Mouse (Mus musculus) stomach, embryonic 14.5 days (tissue): ENCODE results near the gene Wwox. TPM values are rescaled to one million over a fixed set of nuclear protein-coding genes. Genes with fewer than 3 reads are reported as not detected.

ENCODE experiments used
- ATAC-seq: fragments of 200-750 bp; cut with Nextera tagmentation; 2 replicates; pipeline ENCODE4 v1.8.0; 2017; ENCODE audit warnings: low read depth, moderate TSS enrichment; ENCODE audit not compliant: insufficient number of reproducible peaks, insufficient read depth, low FRiP score
- H3K27ac ChIP-seq: fragments of 300-500 bp; sonication (generic); 2 replicates; pipeline ENCODE4 v1.5.1; 2014; ENCODE audit warnings: mild to moderate bottlenecking, low read length, moderate library complexity, mixed read lengths
- H3K27me3 ChIP-seq: fragments of 300-500 bp; sonication (generic); 2 replicates; pipeline ENCODE4 v1.6.1; 2014; ENCODE audit warnings: low read length, control low read depth, mixed read lengths; ENCODE audit not compliant: control insufficient read depth, insufficient read depth
- H3K36me3 ChIP-seq: fragments of 300-500 bp; sonication (generic); 2 replicates; pipeline ENCODE4 v1.6.1; 2014; ENCODE audit warnings: mild to moderate bottlenecking, control low read depth, low read length, moderate library complexity, mixed read lengths; ENCODE audit not compliant: control insufficient read depth, insufficient read depth
- H3K4me1 ChIP-seq: fragments of 300-500 bp; sonication (generic); 2 replicates; pipeline ENCODE4 v1.6.1; 2014; ENCODE audit warnings: low read length, control low read depth, mixed read lengths; ENCODE audit not compliant: control insufficient read depth, insufficient read depth
- H3K4me2 ChIP-seq: fragments of 300-500 bp; sonication (generic); replicated peaks from 2 replicates; pipeline ENCODE4 v1.6.1; 2014; ENCODE audit warnings: low read depth, low read length, control low read depth
- H3K4me3 ChIP-seq: fragments of 300-500 bp; sonication (generic); 2 replicates; pipeline ENCODE4 v1.5.1; 2014; ENCODE audit warnings: low read depth, low read length, control low read depth
- H3K9ac ChIP-seq: fragments of 300-500 bp; sonication (generic); replicated peaks from 2 replicates; pipeline ENCODE4 v1.6.1; 2014; ENCODE audit warnings: low read depth, mild to moderate bottlenecking, control low read depth, low read length, moderate library complexity, mixed read lengths
- H3K9me3 ChIP-seq: fragments of 300-500 bp; sonication (generic); 2 replicates; pipeline ENCODE4 v1.6.1; 2016; ENCODE audit warnings: low read depth, low read length, control low read depth; ENCODE audit not compliant: control insufficient read depth
- WGBS: fragments of 180-500 bp; shearing (Covaris S2); extraction: QIAGEN DNeasy Blood & Tissue Kit; methylation state at CpG from one replicate; pipeline ENCODE4 v1.1.7; 2014; 5-methylcytosine and 5-hydroxymethylcytosine counted together
- polyA plus RNA-seq: library from polyadenylated mRNA; unstranded; fragments of >200 nt; fragmentation: Nextera tagmentation; extraction: Ambion mirVana; gene quantifications from 2 replicates; pipeline ENCODE4 v1.2.1, GENCODE M21; 2014

Wwox gene
- polyA plus RNA-seq, 1 experiment from 2014 or later, result 15.4 TPM

- WGBS, result 35% methylated on average over 12 of the region's 12 CpGs
- no peak overlapping the region for H3K4me2 ChIP-seq
- H3K27me3 ChIP-seq, result no peaks in the 10 kb centered on the region
- H3K4me3 ChIP-seq, result no peak overlapping the region
- ATAC-seq, result no peak
- no peaks in the 10 kb centered on the region for H3K36me3 ChIP-seq
- H3K27ac ChIP-seq, result no peak overlapping the region
- H3K4me1 ChIP-seq, result no peaks in the 10 kb centered on the region
- H3K9me3 ChIP-seq, result no peaks in the 10 kb centered on the region
- no peak overlapping the region for H3K9ac ChIP-seq
Measured at GRCm38 (mm10) chr8:114527648-114528221, 88.3 kb downstream of the Wwox start.

- Histone ChIP-seq H3K9me3 (no peaks in the 10 kb centered on the region), H3K36me3 (no peaks in the 10 kb centered on the region), H3K27ac (no peak overlapping the region), H3K4me3 (no peak overlapping the region), H3K4me2 (no peak overlapping the region), H3K9ac (no peak overlapping the region), H3K4me1 (no peaks in the 10 kb centered on the region), H3K27me3 (no peaks in the 10 kb centered on the region)
- ATAC-seq, result no peak
- WGBS, result 81% methylated on average over 10 of the region's 10 CpGs
Measured at GRCm38 (mm10) chr8:114529581-114529980, 90.1 kb downstream of the Wwox start.

- Histone ChIP-seq H3K9me3 (no peaks in the 10 kb centered on the region), H3K4me2 (no peak overlapping the region), H3K27ac (no peak overlapping the region), H3K9ac (no peak overlapping the region), H3K36me3 (no peaks in the 10 kb centered on the region), H3K27me3 (no peaks in the 10 kb centered on the region), H3K4me3 (no peak overlapping the region), H3K4me1 (no peaks in the 10 kb centered on the region)
- no peak for ATAC-seq
- WGBS, result 32% methylated on average over 6 of the region's 6 CpGs
Measured at GRCm38 (mm10) chr8:114536201-114536600, 96.7 kb downstream of the Wwox start.

- 17% methylated on average over 3 of the region's 3 CpGs for WGBS
- H3K36me3 ChIP-seq, result no peaks in the 10 kb centered on the region
- H3K27ac ChIP-seq, result no peak overlapping the region
- no peaks in the 10 kb centered on the region for H3K9me3 ChIP-seq
- no peaks in the 10 kb centered on the region for H3K4me1 ChIP-seq
- ATAC-seq, result no peak
- no peak overlapping the region for H3K9ac ChIP-seq
- H3K4me2 ChIP-seq, result no peak overlapping the region
- no peak overlapping the region for H3K4me3 ChIP-seq
- H3K27me3 ChIP-seq, result no peaks in the 10 kb centered on the region
Measured at GRCm38 (mm10) chr8:114541132-114541531, 101.7 kb downstream of the Wwox start.

- H3K4me1 ChIP-seq, result peaks cover 11% of the 10 kb centered on the region; the same call in 1 of the 2 replicates
- no peak overlapping the region for H3K4me3 ChIP-seq
- no peaks in the 10 kb centered on the region for H3K27me3 ChIP-seq
- ATAC-seq, result peak; percentile 30; the same call in 1 of the 2 replicates
- no peak overlapping the region for H3K9ac ChIP-seq
- no peak overlapping the region for H3K4me2 ChIP-seq
- peak overlapping the region; percentile 63; the same call in 1 of the 2 replicates for H3K27ac ChIP-seq
- H3K36me3 ChIP-seq, result no peaks in the 10 kb centered on the region
- H3K9me3 ChIP-seq, result no peaks in the 10 kb centered on the region
- 40% methylated on average over 8 of the region's 8 CpGs for WGBS
Measured at GRCm38 (mm10) chr8:114548360-114548759, 108.9 kb downstream of the Wwox start.

DNA sequence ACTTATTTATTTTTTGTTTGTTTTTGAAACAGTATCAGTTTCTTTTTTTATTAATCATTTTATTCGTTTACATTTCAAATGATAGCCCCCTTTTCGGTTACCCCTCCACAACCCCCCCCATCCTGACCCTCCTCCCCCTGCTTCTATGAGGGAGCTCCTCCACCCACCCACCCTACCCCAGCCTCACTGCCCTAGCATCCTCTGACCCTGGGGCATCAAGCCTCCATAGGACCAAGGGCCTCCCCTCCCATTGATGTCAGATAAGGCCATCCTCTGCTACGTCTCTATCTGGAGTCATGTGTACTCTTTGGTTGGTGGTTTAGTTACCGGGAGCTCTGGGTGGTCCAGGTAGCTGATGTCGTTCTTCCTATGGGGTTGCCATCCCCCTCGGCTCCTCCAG is 109.4 kb downstream of the Wwox start:
- 46% methylated on average over 6 of the region's 6 CpGs for WGBS
- Histone ChIP-seq H3K9me3 (no peaks in the 10 kb centered on the region), H3K27me3 (no peaks in the 10 kb centered on the region), H3K9ac (no peak overlapping the region), H3K4me2 (no peak overlapping the region), H3K36me3 (no peaks in the 10 kb centered on the region), H3K4me3 (no peak overlapping the region), H3K4me1 (peaks cover 11% of the 10 kb centered on the region; the same call in 1 of the 2 replicates), H3K27ac (no peak overlapping the region)
- ATAC-seq, result no peak

DNA sequence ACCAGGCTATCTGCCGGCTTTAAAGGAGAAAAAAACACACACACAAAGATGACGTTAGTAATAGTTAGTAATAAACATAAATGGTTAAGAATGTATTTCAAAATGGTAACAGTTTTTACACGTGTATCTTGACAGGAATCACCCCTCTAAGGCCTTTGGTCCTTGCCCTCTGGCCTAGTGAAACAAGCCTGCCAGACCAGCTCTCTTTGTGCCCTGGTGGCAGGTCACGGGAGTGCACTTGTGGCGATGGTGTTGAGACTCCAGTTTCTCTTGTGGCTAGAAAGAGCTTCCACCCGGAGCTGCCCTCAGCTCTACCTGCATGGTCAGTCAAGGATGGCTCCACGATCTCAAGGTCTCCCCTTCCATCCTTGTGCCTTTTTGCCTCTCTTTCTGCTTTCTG is 110.6 kb downstream of the Wwox start:
- 70% methylated on average over 7 of the region's 7 CpGs for WGBS
- Histone ChIP-seq H3K4me2 (no peak overlapping the region), H3K27me3 (no peaks in the 10 kb centered on the region), H3K27ac (no peak overlapping the region), H3K4me1 (peaks cover 11% of the 10 kb centered on the region; the same call in 1 of the 2 replicates), H3K9ac (no peak overlapping the region), H3K4me3 (no peak overlapping the region), H3K36me3 (no peaks in the 10 kb centered on the region), H3K9me3 (no peaks in the 10 kb centered on the region)
- no peak for ATAC-seq

- ATAC-seq, result no peak
- no peak overlapping the region for H3K27ac ChIP-seq
- H3K9ac ChIP-seq, result no peak overlapping the region
- whole genome bisulfite sequencing, result 60% methylated on average over 3 of the region's 3 CpGs
- H3K27me3 ChIP-seq, result no peaks in the 10 kb centered on the region
- peaks cover 8% of the 10 kb centered on the region; the same call in 1 of the 2 replicates for H3K4me1 ChIP-seq
- H3K36me3 ChIP-seq, result no peaks in the 10 kb centered on the region
- no peak overlapping the region for H3K4me2 ChIP-seq
- H3K9me3 ChIP-seq, result no peaks in the 10 kb centered on the region
- H3K4me3 ChIP-seq, result no peak overlapping the region
Measured at GRCm38 (mm10) chr8:114552606-114553005, 113.2 kb downstream of the Wwox start.

DNA sequence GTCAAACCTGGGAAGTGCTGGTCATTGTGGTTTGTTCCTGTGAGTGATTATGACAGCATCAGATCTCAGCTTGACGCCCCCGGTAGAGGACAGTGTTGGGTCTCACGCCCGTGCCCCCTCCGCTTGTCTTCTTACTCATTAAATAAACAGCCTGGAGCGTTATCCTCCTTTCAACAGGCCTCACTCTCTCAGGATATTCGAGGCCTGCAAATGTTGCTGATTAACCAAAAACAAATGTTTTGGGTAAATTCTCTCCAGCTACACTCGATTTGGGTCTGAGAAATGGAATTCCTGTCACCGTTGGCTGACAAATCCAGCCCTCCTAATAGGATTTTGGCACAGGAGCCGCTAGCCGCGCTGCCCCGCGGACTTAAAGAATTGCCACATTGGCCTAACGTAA is 115.5 kb downstream of the Wwox start:
- no peak overlapping the region for H3K4me2 ChIP-seq
- no peak overlapping the region for H3K27ac ChIP-seq
- no peak for ATAC-seq
- WGBS, result 55% methylated on average over 15 of the region's 15 CpGs
- no peak overlapping the region for H3K4me3 ChIP-seq
- no peaks in the 10 kb centered on the region for H3K27me3 ChIP-seq
- H3K9me3 ChIP-seq, result no peaks in the 10 kb centered on the region
- peaks cover 3% of the 10 kb centered on the region; the same call in 1 of the 2 replicates for H3K4me1 ChIP-seq
- no peak overlapping the region for H3K9ac ChIP-seq
- H3K36me3 ChIP-seq, result no peaks in the 10 kb centered on the region
